Mouse (Mus musculus) kidney, postnatal 4 days (tissue): Measurements from ENCODE around the gene Ifnar2.

ENCODE experiments used
- DNase-seq, 2 experiments: peaks; one replicate each; pipeline ENCODE4 v3.0.0; 2021; ENCODE audit warnings: mixed read lengths in 2 of 2

The Ifnar2 gene

DNA sequence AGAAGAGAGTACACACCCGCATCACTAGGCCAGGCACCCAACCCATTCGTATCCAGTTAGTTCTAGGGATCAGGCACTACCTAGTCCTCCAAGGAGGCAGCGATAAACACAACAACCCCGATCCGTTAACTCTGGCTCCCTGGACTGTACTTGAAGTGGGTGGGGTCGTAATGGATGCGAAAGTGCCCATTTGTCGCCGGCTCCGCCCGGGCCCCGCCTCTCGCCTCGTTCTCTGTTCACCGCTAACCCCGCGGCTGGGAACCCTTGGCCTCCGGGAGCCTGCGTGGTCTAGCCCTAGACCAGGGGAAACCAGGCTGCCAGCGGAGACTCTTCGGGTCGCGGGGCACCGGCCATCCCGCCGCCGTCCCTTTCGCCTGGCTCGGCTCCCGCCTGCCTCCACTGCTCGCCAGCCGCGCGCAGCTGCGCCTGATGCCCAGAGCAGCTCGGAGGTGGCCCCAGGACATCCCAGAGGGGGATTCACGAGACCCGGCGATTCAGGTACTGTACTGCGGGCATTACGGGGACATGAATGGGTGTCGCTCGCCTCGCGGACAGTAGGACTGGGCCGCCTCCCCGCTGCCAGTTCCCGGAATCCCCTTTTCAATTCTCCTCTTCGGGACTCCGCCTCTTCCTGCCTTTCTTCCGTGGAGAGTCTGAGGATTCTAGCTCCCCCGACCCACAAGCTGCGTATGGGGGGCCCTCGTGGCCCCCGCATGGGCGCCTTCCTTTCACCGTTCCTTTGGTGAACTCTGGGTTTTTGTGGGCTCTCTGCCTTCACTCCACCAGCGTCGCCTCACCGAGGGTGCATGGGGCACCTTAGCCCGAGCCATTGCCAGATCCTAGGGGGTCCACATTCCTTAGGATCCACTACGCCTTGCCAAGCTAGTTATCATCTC lies at the start of gene Ifnar2:
Gene Ifnar2, plus strand, starts transcription at position 207 of the 896 bp plus-strand sequence.
- DNase-seq: peak; percentile 85 to 91

DNA sequence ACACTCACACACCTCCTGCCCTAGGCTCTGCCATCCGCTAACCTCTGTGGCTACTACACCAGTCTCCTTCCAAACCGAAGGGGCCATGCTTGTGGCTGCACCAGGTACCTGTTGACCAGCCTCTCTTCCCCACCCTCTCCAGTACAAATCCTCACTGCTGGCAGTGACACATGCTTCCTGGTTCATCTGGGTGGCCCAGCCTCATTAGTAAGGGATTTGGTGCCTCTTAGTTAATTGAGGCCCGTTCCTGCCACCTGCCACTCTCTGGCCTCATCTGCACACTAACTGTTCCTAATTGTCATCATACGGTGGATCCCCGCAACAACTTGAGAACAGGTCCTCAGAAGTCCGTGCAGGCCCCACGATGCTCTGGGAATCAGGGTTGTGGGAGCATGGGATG lies 45.0 kb upstream of the Ifnar2 start:
- DNase-seq: no peak

DNA sequence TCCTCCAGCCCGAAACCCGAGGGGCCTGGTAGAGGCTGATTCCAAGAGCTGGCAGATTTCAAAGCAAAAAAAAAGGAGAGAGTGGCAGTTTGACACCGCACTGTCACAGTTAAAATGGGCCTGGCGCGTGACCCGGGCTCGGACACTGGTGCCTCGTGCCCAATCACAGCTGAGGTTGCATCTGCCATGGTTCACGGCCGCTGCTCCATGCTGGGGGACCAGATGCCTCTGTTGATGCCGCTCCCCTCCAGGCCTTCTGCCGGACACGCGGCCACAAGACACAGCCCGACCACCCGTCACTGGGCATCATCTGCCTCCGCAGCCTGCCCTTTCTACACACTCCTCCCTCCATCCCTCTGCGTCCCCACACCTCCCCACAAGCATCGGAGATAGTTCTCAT lies 43.7 kb upstream of the Ifnar2 start:
- DNase-seq: no peak

DNA sequence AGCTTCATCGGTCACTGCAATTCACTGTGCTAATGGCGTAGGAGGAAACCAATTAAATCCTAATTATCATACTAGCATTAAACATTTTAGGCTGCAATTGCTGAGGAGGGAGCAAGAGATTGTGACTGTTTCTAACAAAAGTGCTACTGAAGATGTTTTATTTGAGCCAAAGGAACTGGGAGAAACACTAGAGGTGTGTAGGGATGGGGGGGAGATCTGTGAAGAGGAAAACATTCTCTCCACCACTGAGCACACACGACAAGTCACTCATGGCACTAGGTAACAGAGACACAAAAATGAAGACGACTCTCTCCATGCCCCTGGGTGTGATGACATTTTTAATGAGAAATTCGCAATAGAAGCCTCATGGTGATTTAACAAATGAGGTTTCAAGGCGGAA lies 42.1 kb upstream of the Ifnar2 start:
- DNase-seq: no peak

DNA sequence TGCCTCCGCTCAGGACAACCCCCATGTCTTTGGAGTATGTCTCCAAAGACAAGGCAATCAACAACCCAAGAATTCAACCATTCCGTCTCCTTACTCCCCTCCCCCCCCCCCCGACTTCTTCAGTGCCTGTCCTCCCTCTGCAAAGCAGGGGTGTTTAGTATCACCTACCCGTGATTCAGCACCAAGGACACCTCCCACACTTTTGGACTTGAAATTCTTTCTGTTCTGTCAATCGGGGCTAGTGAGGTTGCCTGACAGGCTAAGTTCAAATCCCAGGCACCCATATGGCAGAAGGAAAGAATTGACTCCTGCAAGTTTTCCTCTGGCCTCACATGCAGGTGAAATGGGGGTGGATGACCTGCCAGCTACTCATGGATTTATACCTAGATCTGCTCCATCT lies 41.4 kb upstream of the Ifnar2 start:
- DNase-seq: peak; percentile 55 to 59

DNA sequence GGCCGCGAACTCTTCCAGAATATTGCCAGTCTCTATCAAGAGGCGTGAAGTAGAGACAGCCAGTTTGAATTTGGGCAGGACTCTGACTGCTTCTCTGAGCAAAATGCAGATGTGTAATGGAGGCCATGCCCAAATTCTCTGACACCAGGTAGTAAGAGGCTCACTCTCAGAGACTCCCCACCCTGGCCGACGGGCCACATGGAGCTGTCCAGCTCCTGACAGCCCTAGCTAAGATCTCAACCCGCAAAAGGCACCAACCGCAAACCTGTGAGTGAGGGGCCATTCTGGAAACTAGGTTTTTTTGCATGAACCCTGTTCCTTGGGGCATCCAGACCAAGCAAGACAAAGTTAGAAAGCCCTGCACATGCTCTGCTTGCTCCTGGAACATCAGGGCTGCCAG lies 39.7 kb upstream of the Ifnar2 start:
- DNase-seq: no peak

DNA sequence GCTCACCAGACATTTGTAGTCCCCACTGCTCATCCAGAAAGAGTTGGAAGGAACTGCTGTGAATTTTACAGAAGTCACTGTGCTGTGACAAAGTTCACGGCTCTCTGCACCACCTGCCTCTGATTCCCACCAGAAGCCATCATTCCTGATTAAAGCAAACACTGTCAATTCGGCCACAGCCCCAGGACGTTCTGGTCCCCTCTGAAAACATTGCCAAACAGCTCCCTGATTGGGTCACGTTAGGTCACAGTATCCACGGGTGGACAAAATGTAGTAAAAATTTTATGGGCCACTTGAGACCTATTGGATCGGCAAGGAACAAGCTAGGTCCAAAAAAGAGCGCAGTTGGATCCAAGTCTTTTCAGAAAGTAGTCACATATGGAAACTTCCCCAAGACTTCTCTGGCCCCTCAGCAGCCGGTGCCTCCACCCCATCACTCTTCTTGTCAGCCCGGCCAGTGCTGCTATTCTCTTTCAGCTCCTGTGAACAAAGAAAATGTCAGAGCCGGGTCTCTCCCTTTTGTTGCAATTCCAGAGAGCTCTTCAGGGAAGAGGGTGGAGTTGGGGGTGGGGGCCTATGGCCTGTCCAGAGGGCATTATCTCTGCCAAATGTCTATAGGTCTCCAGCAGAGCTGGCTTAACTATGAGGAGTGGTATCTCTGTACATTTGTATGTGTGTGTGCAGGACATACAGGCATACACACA lies 38.2 kb upstream of the Ifnar2 start:
- no peak for DNase-seq

DNA sequence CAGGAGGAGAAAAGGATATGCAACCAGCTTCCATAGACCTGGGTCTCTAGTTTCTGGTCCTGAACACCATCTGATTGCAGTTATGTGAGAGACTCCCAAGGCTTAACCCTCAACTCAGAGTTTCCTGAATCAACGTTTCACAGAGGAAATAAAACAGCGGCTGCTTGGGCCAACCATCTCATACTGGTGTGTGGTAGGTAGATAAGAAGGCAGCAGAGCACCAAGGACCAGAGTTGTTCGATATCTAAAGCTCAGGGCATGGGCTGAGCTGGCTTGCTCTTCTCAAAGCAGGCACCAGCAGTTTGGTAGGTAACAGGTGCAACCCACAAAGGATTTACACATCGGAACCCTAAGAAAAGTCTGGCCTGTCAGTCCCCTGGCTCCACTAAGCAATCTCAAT lies 35.8 kb upstream of the Ifnar2 start:
- no peak for DNase-seq

DNA sequence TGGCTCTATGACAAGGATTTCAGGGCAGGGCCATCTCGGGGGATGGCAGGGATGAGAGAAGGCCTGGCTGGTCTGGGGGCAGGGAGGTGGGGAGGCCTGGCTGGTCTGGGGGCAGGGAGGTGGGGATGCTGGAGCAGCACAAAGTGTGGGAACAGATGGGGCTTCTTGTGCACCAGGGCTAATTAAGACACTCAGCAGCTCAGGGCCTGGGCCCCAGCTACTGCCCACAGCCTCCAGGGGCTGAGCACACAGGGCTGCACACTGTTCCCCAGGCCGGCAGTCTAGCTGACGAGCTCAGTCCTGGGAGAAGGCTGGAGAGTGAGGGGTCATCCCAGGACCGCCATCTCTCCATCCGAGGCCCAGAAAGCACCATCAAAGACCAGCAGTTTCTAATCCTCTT lies 35.1 kb upstream of the Ifnar2 start:
- no peak for DNase-seq

DNA sequence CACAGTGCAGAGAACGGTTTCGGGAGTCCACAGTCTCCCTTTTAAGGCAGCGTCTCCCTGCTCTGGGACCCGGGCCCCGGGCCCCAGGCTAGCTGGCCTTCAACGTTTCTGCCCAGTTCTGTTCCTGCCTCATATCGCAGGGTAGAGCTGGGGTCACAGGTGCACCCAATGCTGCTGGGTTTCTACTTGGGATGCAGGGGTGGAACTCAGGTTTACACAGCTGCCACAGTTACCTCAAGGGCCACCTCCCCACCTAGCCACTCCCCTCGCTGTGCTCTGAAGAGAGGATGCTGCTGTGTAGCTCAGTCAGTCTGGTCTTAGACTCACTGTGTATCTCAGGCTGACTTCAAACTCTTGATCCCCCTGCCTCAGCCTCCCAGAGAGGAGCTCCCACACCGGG lies 26.1 kb upstream of the Ifnar2 start:
- no peak for DNase-seq

DNA sequence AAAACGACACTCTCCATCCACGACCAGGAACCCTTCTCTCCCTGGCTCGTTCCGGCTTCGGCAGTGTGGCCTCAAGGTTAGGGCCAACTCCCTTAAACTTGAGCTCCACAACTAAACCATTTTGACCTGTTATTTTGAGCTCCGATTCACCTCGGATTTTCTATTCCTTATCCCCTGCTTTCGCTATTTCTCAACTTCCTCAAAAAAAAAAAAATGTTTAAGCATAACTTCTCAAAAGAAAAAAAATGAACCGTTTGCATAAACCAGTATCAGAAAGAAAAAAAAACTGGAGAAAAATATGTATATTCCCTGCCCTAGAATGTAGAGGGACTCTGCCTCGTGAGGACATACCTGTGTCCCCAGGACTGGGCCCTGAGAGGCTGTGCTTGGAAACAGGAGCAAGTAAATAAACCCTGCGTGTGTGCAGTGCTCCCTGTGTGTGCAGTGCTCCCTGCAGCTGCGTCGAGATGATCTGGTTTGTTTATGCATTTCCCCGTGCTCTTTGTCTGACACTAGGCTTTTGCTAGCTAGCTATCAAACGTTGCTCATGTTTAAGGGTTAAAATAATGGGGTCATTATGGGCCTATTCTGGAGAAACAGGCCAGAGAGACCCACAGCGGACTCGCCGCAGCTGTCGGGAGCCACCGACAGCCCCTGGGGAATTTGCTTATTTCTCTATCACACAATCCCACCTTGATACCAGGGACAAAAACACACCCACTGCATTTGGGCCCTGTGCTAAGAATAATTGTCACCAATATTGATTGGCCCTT lies 24.9 kb upstream of the Ifnar2 start:
- no peak for DNase-seq

DNA sequence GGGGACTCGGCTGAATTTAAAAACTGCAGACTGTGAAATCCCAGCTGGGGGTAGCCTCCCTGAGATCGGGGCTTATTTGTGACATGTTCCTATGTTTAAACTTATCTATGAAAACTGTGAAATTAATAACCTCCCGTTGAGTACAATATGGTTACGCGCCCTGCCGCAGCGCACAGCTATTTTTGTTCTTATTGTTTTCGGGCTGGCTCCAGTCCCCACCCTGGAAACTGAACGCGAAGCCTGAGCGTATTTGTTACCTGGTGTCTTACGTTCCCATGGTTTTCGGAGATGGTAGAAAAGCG lies 24.4 kb upstream of the Ifnar2 start:
- DNase-seq: no peak

DNA sequence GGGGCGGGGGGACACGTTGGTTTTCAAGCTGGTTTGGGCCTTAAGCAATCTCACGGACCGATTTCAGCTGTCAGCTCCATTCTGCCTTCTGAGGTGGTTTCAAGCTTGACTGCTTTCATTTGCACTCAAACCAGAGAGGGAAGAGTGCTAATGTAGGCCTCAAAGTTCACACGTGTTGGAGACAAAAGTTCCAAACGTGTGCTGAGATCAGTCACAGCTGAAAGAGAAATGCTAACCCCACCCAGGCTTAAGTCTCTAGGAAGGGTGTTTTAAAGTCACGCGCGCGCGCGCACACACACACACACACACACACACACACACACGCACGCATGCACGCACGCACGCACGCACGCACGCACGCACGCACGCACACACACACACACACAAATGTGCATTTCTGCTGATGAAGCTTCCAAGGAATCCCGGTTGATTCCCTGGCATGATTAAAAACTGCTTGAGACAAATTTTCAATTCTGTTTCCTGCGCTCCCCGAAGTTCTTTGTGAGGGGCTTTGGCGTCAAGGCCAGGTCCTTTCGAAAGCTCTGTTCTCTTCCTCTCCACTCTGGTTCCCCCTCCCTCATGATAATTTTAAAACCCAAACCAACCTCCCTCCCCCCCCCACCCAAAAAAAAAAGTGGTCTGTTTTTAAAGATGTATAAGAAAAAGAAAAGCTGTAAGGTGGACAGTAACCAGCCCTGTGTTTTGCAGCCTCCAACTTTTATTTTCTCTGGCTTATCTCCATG lies 23.8 kb upstream of the Ifnar2 start:
- peak in 1 of 2 experiments; percentile 37 for DNase-seq

DNA sequence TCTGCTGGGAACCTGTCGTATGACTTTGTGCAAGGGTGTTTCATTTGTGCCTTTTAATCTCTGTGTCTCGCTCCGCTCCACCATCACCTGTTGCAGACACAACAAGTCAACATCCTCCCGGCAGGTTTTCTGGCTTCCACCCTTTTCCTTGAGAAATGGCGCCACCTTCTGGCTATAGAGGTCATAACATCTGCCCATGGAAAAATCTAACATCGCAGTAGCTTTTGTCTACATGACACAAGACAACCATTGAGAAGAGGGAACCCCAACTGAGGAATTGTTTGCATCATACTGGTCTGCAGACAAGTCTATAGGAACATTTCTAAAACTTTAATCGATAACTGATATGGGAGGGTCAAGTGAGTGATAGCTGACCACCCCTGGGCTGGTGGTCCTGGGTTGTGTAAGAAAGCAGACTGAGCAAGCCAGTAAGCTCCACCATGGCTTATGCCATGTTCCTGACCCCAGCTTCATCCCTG lies 20.5 kb upstream of the Ifnar2 start:
- DNase-seq: peak; percentile 78

DNA sequence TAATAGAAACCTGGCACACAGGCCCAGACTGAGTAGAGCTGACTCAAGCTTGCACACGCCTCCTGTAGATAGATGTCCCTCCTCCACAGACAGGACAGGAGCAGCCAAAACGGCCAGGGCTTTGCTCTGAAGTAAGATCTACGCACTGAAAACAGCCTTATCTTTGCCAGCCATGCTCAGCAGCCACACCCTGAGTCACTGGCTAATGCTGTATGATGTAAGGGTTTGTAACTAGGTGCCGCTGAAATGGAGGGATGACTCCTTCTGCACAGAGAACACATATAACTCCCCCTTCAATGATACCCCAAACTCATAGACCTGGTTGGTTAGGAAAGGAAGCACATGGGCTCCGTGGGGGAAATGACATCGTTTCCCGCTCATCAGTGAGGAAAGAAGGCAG lies 19.8 kb upstream of the Ifnar2 start:
- no peak for DNase-seq

DNA sequence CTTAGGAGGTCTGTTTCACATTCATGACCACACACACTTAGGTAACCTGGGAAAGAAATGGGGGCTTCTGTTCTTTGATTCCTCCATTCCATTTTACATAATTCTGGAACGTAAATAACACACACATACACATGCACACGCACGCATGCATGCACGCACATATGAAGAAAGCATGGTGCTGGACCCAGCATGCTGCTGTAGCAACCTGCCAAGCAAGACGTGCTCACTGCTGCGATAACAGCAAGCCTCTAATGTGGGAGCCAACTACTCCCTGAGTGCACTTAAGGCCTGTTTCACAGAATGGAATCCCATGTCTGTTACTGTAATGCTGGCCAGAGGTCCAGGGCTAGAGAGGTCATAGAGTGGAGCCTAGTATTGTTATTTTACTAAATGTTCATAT lies 19.4 kb upstream of the Ifnar2 start:
- DNase-seq: no peak

DNA sequence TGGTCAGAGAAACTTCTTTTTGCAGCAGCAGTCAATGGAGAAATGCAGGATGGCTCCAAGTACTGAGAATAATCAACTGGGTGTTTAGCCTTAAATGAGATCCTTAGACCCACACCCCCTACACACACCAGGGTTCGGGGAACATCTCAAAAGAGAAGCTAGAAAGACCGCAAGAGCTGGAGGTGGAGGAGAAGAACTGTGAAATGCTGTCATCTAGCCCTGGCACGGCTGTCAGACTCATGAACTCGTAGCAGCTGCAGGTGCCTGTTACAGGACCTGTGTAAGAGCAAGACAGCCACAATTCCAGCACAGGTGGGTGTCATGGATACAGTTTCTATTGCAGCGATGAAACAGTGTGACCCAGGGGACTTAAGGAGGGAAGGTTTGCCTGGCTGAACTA lies 18.9 kb upstream of the Ifnar2 start:
- DNase-seq: no peak

DNA sequence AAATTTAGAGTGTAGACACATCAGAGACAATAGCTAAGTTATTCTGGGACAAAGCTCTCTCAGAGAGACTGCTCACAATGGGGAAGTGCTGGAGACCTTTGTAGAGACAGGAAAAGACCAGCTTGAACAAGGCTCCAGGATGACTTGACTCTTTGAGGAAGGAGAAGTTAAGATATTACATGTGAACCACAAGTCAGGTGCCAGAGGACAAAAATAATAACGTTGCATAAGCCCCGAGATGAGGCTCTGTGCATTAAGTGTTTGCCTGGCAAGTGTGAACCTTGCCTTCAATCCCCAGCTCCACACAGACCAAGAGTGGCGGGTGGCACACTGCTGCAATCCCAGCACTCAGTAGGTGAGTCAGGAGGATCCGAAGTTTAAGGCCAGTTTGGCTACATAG lies 18.0 kb upstream of the Ifnar2 start:
- no peak for DNase-seq

DNA sequence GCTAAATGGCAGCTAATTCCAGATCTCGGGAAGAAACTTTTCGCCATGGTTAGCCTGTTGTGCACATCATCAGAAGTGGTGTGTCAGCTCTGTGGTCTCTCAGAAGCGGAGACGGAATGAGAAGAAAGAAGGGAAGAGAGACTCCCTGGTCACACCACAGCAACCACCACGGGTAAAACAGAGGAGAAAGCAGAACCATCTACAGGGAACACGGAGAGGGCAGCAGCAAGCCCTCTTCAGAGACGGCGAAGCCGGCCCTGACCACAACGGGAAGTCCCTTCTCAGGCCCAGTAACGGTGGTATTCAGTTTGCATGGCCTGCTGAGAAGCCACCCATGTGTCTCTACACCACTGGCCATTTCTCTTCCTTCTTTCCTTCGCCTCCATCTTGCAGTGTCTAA lies 17.4 kb upstream of the Ifnar2 start:
- no peak for DNase-seq

DNA sequence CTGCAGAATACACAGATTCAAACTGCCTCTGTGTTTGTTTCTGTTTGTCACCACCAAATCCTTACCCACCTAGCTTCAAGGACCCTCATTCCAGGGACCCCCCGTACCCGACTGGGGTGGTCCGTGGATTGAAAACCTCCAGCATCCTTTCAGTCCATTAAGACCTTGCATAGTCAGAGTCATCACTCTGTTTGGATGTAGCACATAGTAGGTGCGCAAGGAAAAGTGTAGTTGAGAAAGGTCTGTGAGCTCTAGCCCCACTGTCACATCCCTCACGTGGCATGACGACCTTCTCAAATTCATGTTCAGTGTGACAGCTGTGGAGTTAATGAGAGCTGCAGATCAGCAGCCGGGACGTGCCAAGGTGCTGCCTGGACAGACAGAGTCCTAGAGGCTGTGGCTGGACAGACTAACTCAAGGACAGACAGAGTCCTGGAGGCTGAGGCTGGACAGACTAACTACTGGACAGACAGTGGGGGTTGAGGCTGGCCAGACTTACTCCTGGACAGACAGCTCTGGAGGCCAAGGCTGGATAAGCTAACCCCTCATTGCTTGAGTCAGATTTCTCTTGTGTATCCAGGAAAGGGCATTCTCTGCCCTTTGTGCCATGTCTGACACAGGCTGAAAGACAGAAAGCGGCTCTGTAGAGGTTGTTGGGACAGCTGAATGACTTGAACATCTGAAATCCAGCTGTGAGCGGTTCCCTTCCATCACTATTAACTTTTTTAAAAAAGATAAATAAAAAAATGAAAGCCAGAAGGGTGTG lies 15.6 kb upstream of the Ifnar2 start:
- no peak for DNase-seq

DNA sequence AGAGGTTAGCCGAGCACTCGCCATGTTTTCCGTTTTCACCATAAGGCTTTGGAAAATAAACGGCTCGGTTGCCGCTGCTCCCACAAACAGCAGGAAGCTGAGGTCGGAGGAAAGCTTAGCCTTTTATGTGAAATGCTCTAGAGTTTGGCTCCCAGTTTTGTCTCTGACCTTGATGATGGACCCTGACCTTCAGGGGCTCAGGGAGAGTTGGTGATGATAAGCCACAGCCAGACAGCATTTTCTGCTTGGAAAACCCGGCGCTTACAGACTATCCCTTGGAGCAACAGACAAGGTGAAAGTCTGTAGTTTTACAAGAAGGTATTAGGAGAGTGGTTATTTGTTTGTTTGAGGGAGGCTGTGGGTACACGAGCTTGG lies 15.1 kb upstream of the Ifnar2 start:
- peak in 1 of 2 experiments; percentile 28 for DNase-seq

DNA sequence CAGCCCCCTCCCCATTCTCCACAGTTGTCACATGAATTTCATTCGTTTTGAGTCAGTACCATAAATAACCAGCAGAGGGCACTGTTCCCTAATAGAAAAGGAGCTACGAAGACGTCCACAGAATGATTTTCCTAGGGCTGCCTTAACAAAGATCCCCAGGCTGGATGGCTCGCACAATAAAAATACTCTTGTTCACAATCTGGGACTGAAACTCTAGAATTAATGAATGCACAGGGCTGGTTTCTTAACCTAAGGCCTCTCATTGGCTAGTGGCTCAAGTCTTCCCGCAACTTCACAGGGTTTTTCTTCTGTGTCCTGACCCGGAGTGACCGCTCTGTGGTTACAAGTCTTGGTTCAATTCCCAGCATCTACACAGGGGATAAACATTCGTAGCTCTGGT lies 14.0 kb upstream of the Ifnar2 start:
- DNase-seq: peak in 1 of 2 experiments; percentile 45
